Mouse (Mus musculus) embryonic fibroblast, embryonic 13.5 days (primary cell): ENCODE results near the gene Cd3eap.
A peak's percentile ranks its signal among the peaks of the same experiment; 100 is the strongest.

Experiments used
- CTCF ChIP-seq: IDR thresholded peaks from 2 replicates; pipeline ENCODE4 v1.5.1; 2011; ENCODE audit warnings: mild to moderate bottlenecking, control low read depth, low read length, moderate library complexity, borderline replicate concordance; ENCODE audit not compliant: insufficient read depth
- POLR2A ChIP-seq: IDR thresholded peaks from 2 replicates; pipeline ENCODE4 v1.6.1; 2011; ENCODE audit warnings: low read depth, mild to moderate bottlenecking, control low read depth, low read length, moderate library complexity

DNA sequence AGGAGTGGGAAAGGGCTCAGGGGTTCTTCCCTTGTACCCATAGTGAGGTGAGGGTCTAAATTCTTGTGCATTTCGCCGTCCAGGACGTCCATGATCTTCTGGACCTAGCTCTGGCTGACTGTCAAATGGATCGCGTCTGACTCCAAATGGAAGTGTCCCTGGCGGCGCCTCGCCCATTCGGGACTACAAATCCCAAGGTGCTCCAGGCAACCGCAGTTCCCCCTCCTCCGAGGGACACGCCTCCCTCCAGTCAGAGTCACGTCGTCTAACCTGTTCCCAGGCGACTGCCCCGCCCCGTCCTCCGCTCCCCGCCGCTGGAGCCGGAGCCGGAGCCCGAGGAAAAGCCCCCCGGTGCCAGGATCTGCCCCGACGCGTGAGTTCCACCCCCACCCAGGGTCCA, 1.7 kb upstream of the Cd3eap start:
- TF ChIP-seq CTCF (no peak), POLR2A (peak; percentile 55)
